Comparison of ENCODE assay signal across 29 mouse cellular contexts in the genomic region with DNA sequence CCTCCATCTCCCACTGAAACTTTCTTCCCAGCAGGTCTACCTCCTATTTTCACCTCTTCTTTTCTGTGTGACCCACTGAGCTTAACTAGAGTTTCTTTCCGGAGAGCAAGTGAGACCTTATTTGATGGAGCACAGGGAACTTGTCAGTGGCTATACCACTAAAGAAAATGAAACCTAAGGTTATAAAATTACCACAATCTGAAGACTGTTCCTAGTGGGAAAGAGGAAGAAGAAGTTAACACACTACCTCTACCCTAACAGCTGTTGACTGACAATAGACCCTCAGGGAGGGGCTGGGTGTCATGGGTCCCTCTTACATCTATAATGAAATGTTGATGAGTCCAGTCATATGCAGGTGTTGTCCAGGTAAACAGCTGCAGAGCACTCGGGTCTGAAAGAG. TPM values are rescaled to one million over a fixed set of nuclear protein-coding genes. Genes with fewer than 3 reads are reported as not detected.
DNase-seq lines count a peak whose midpoint lies in the region; ATAC-seq lines count a peak whose summit lies in the region.
"Had no signal": no experiment of that assay in that cellular context is flagged by ENCODE, and none has a peak within 500 bp of the region (broad histone marks: within the 10 kb centered on the region; RNA-seq: fewer than 3 reads in every experiment).

No protein-coding gene starts in this region.

- H3K9ac ChIP-seq in midbrain, embryonic 13.5 days (replicated peaks), result no peak overlapping the region
- H3K9ac ChIP-seq: embryonic facial prominence, embryonic 13.5 days; embryonic facial prominence, embryonic 15.5 days; forebrain, embryonic 13.5 days had no signal

- 84% methylated on average over 2 of the region's 2 CpGs for WGBS in hindbrain, embryonic 10.5 days
- WGBS in midbrain, embryonic 13.5 days, result 73% methylated on average over 2 of the region's 2 CpGs

- no peak overlapping the region for H3K4me2 ChIP-seq in midbrain, embryonic 13.5 days (replicated peaks)
- H3K4me2 ChIP-seq: embryonic facial prominence, embryonic 13.5 days; embryonic facial prominence, embryonic 15.5 days; forebrain, embryonic 13.5 days had no signal

- no peak overlapping the region for H3K4me3 ChIP-seq in hindbrain, embryonic 10.5 days
- no peak overlapping the region for H3K4me3 ChIP-seq in midbrain, embryonic 13.5 days (replicated peaks)
- H3K4me3 ChIP-seq: embryonic facial prominence, embryonic 13.5 days; embryonic facial prominence, embryonic 15.5 days; erythroblast, embryonic 14.5 days; forebrain, embryonic 10.5 days; forebrain, embryonic 13.5 days had no signal

- ATAC-seq in common myeloid progenitor, adult 5-6 weeks (replicated peaks; ENCODE audit: low read depth, poor library complexity, severe bottlenecking), result peak; percentile 69
- peak; percentile 75 for ATAC-seq in granulocyte monocyte progenitor cell, adult 5-6 weeks (replicated peaks; ENCODE audit: poor library complexity, severe bottlenecking)
- ATAC-seq in megakaryocyte, adult 5-6 weeks (ENCODE audit: poor library complexity, severe bottlenecking), result peak; percentile 41; the same call in 1 of the 2 replicates
- 0 out of 2 replicates have a peak, but pooled peaks have one; percentile 22 for ATAC-seq in monocyte, adult 5-6 weeks (replicated peaks; ENCODE audit: insufficient number of reproducible peaks, low FRiP score, low TSS enrichment, poor library complexity, severe bottlenecking)
- ATAC-seq in midbrain, embryonic 13.5 days, result no peak
- ATAC-seq: forebrain, embryonic 13.5 days; forebrain, embryonic 16.5 days had no signal

- H3K27ac ChIP-seq in hindbrain, embryonic 10.5 days, result no peak overlapping the region
- no peak overlapping the region for H3K27ac ChIP-seq in midbrain, embryonic 13.5 days
- H3K27ac ChIP-seq: embryonic facial prominence, embryonic 13.5 days; embryonic facial prominence, embryonic 15.5 days; forebrain, embryonic 10.5 days; forebrain, embryonic 13.5 days had no signal

- H3K27me3 ChIP-seq in hindbrain, embryonic 10.5 days (ENCODE audit: insufficient read depth, poor library complexity, severe bottlenecking), result no peaks in the 10 kb centered on the region
- no peaks in the 10 kb centered on the region for H3K27me3 ChIP-seq in midbrain, embryonic 13.5 days
- H3K27me3 ChIP-seq: embryonic facial prominence, embryonic 15.5 days; forebrain, embryonic 13.5 days had no signal

- H3K9me3 ChIP-seq in hindbrain, embryonic 10.5 days, result no peaks in the 10 kb centered on the region
- H3K9me3 ChIP-seq in midbrain, embryonic 13.5 days, result no peaks in the 10 kb centered on the region
- H3K9me3 ChIP-seq: embryonic facial prominence, embryonic 13.5 days; embryonic facial prominence, embryonic 15.5 days; forebrain, embryonic 10.5 days; forebrain, embryonic 13.5 days had no signal

- DNase-seq in hindbrain, embryonic 10.5 days (ENCODE audit: low spot score), result no peak
- DNase-seq in ovary, postnatal 36 days (ENCODE audit: low spot score), result no peak
- DNase-seq in right cerebral cortex, postnatal 10 days (ENCODE audit: low spot score in 2 of 2), result no peak
- DNase-seq: adrenal gland, adult 2 months; adrenal gland, postnatal 10 days; adrenal gland, postnatal 25 days; cerebellum, adult 11 months; cerebellum, adult 18-20 months; cerebellum, adult 8-10 months; cerebellum, adult 9-11 months; cerebellum, postnatal 14 days; cerebellum, postnatal 36 days had no signal

- H3K4me1 ChIP-seq in hindbrain, embryonic 10.5 days (replicated peaks), result no peaks in the 10 kb centered on the region
- H3K4me1 ChIP-seq in midbrain, embryonic 13.5 days (replicated peaks), result no peaks in the 10 kb centered on the region
- H3K4me1 ChIP-seq: embryonic facial prominence, embryonic 13.5 days; embryonic facial prominence, embryonic 15.5 days; forebrain, embryonic 10.5 days; forebrain, embryonic 13.5 days had no signal

- H3K36me3 ChIP-seq in hindbrain, embryonic 10.5 days, result no peaks in the 10 kb centered on the region
- no peaks in the 10 kb centered on the region for H3K36me3 ChIP-seq in midbrain, embryonic 13.5 days
- H3K36me3 ChIP-seq: embryonic facial prominence, embryonic 13.5 days; embryonic facial prominence, embryonic 15.5 days; forebrain, embryonic 10.5 days had no signal

RNA-seq across cellular contexts. Expression of gene S100a6, which starts 19.3 kb away (rescaled TPM):
- total RNA-seq in common myeloid progenitor, adult 5-6 weeks (2017), result 8.0 and 14.7 TPM in 2 replicates
- total RNA-seq in granulocyte monocyte progenitor cell, adult 5-6 weeks (2014; fragmentation: Nextera tagmentation), result 3.6 and 13.4 TPM in 2 replicates
- 13.0 and 18.6 TPM in 2 replicates for total RNA-seq in granulocyte monocyte progenitor cell, adult 5-6 weeks (2017)
- 2,141 and 2,313 TPM in 2 replicates for total RNA-seq in megakaryocyte, adult 5-6 weeks (2015)
- total RNA-seq in megakaryocyte, adult 5-6 weeks (2017), result 1,043 and 1,047 TPM in 2 replicates
- 318 to 564 TPM (median 521 TPM) in 3 replicates for total RNA-seq in monocyte, adult 5-6 weeks (2017)
- 14.4 and 18.3 TPM in 2 replicates for polyA plus RNA-seq in hindbrain, embryonic 10.5 days (2016; fragmentation: Nextera tagmentation; extraction: Ambion mirVana)
- 19.7 and 25.0 TPM in 2 replicates for polyA plus RNA-seq in midbrain, embryonic 13.5 days (2015; fragmentation: Nextera tagmentation; extraction: Ambion mirVana)
- polyA plus RNA-seq: erythroblast, embryonic 14.5 days had no signal

RNA-seq across cellular contexts. Expression of gene S100a7a, which starts 21.8 kb away (rescaled TPM):
- not detected in 2 replicates for total RNA-seq in common myeloid progenitor, adult 5-6 weeks (2017)
- total RNA-seq in granulocyte monocyte progenitor cell, adult 5-6 weeks (2014; fragmentation: Nextera tagmentation), result not detected in 2 replicates
- total RNA-seq in granulocyte monocyte progenitor cell, adult 5-6 weeks (2017), result not detected in 2 replicates
- 0.11 and 0.31 TPM in 2 replicates for total RNA-seq in megakaryocyte, adult 5-6 weeks (2015)
- total RNA-seq in megakaryocyte, adult 5-6 weeks (2017), result 0.29 TPM in 1 of 2 replicates, not detected in the other
- total RNA-seq in monocyte, adult 5-6 weeks (2017), result 0.58 TPM in 1 of 3 replicates, not detected in the others
- polyA plus RNA-seq in hindbrain, embryonic 10.5 days (2016; fragmentation: Nextera tagmentation; extraction: Ambion mirVana), result not detected in 2 replicates
- not detected in 2 replicates for polyA plus RNA-seq in midbrain, embryonic 13.5 days (2015; fragmentation: Nextera tagmentation; extraction: Ambion mirVana)
- total RNA-seq: adrenal gland, postnatal 4 days; MEL had no signal
- polyA plus RNA-seq: embryonic facial prominence, embryonic 11.5 days; embryonic facial prominence, embryonic 13.5 days; erythroblast, embryonic 14.5 days; forebrain, embryonic 10.5 days; forebrain, embryonic 16.5 days had no signal

RNA-seq across cellular contexts. Expression of gene S100a5, which starts 23.7 kb away (rescaled TPM):
- not detected in 2 replicates for total RNA-seq in common myeloid progenitor, adult 5-6 weeks (2017)
- not detected in 2 replicates for total RNA-seq in granulocyte monocyte progenitor cell, adult 5-6 weeks (2014; fragmentation: Nextera tagmentation)
- not detected in 2 replicates for total RNA-seq in granulocyte monocyte progenitor cell, adult 5-6 weeks (2017)
- not detected in 2 replicates for total RNA-seq in megakaryocyte, adult 5-6 weeks (2015)
- total RNA-seq in megakaryocyte, adult 5-6 weeks (2017), result 3.4 TPM in 1 of 2 replicates, not detected in the other
- not detected in 3 replicates for total RNA-seq in monocyte, adult 5-6 weeks (2017)
- not detected in 2 replicates for polyA plus RNA-seq in hindbrain, embryonic 10.5 days (2016; fragmentation: Nextera tagmentation; extraction: Ambion mirVana)
- polyA plus RNA-seq in midbrain, embryonic 13.5 days (2015; fragmentation: Nextera tagmentation; extraction: Ambion mirVana), result not detected in 2 replicates
- total RNA-seq: adrenal gland, adult 2 months; adrenal gland, postnatal 10 days; adrenal gland, postnatal 25 days; adrenal gland, postnatal 4 days; ES-E14; MEL had no signal
- polyA plus RNA-seq: adrenal gland, adult 2 months; brain, embryonic 14.5 days; cortical plate, adult 2 months; embryonic facial prominence, embryonic 11.5 days; embryonic facial prominence, embryonic 13.5 days; erythroblast, embryonic 14.5 days; forebrain, embryonic 10.5 days; forebrain, embryonic 13.5 days; forebrain, embryonic 16.5 days had no signal

RNA-seq across cellular contexts. Expression of gene S100a4, which starts 28.4 kb away (rescaled TPM):
- total RNA-seq in common myeloid progenitor, adult 5-6 weeks (2017), result 15.1 and 35.7 TPM in 2 replicates
- total RNA-seq in granulocyte monocyte progenitor cell, adult 5-6 weeks (2014; fragmentation: Nextera tagmentation), result 20.4 and 46.6 TPM in 2 replicates
- total RNA-seq in granulocyte monocyte progenitor cell, adult 5-6 weeks (2017), result 21.0 and 41.8 TPM in 2 replicates
- 2,878 and 2,936 TPM in 2 replicates for total RNA-seq in megakaryocyte, adult 5-6 weeks (2015)
- 3,102 and 3,469 TPM in 2 replicates for total RNA-seq in megakaryocyte, adult 5-6 weeks (2017)
- total RNA-seq in monocyte, adult 5-6 weeks (2017), result 562 to 1,115 TPM (median 1,082 TPM) in 3 replicates
- polyA plus RNA-seq in hindbrain, embryonic 10.5 days (2016; fragmentation: Nextera tagmentation; extraction: Ambion mirVana), result not detected in 2 replicates
- polyA plus RNA-seq in midbrain, embryonic 13.5 days (2015; fragmentation: Nextera tagmentation; extraction: Ambion mirVana), result 0.83 and 1.1 TPM in 2 replicates
- polyA plus RNA-seq: erythroblast, embryonic 14.5 days; forebrain, embryonic 10.5 days had no signal

RNA-seq across cellular contexts. Expression of gene Gm42674, which starts 30.3 kb away (rescaled TPM):
- not detected in 2 replicates for total RNA-seq in common myeloid progenitor, adult 5-6 weeks (2017)
- not detected in 2 replicates for total RNA-seq in granulocyte monocyte progenitor cell, adult 5-6 weeks (2014; fragmentation: Nextera tagmentation)
- total RNA-seq in granulocyte monocyte progenitor cell, adult 5-6 weeks (2017), result not detected in 2 replicates
- not detected in 2 replicates for total RNA-seq in megakaryocyte, adult 5-6 weeks (2015)
- 2.9 and 5.7 TPM in 2 replicates for total RNA-seq in megakaryocyte, adult 5-6 weeks (2017)
- not detected in 3 replicates for total RNA-seq in monocyte, adult 5-6 weeks (2017)
- polyA plus RNA-seq in hindbrain, embryonic 10.5 days (2016; fragmentation: Nextera tagmentation; extraction: Ambion mirVana), result not detected in 2 replicates
- polyA plus RNA-seq in midbrain, embryonic 13.5 days (2015; fragmentation: Nextera tagmentation; extraction: Ambion mirVana), result not detected in 2 replicates
- total RNA-seq: adrenal gland, adult 2 months; adrenal gland, postnatal 10 days; adrenal gland, postnatal 25 days; adrenal gland, postnatal 4 days; ES-E14; MEL had no signal
- polyA plus RNA-seq: adrenal gland, adult 2 months; brain, embryonic 14.5 days; cortical plate, adult 2 months; embryonic facial prominence, embryonic 11.5 days; embryonic facial prominence, embryonic 13.5 days; embryonic facial prominence, embryonic 15.5 days; erythroblast, embryonic 14.5 days; forebrain, embryonic 10.5 days; forebrain, embryonic 13.5 days; forebrain, embryonic 16.5 days had no signal

Comparison
In these comparisons a context has a peak if more than half of its experiments do, and no peak if none do; other contexts are left out.
1. RNA of gene S100a6, which starts 19.3 kb away (total RNA-seq): 1,043 to 2,313 TPM in megakaryocyte, adult 5-6 weeks and 318 to 564 TPM in monocyte, adult 5-6 weeks; 3.6 to 18.6 TPM in granulocyte monocyte progenitor cell, adult 5-6 weeks and 8.0 to 14.7 TPM in common myeloid progenitor, adult 5-6 weeks; every median in the first group is over 10 times any median in the second.